14 mouse cellular contexts compared by ENCODE assay signal in genomic region chr19:53318143-53319132, GRCm38 (mm10). TPM values are rescaled to one million over a fixed set of nuclear protein-coding genes. Genes with fewer than 3 reads are reported as not detected.
DNase-seq lines count a peak whose midpoint lies in the region; ATAC-seq lines count a peak whose summit lies in the region.
"Had no signal": no experiment of that assay in that cellular context is flagged by ENCODE, and none has a peak within 500 bp of the region (broad histone marks: within the 10 kb centered on the region; RNA-seq: fewer than 3 reads in every experiment).

No protein-coding gene starts in this region.

- H3K27ac ChIP-seq in heart, embryonic 16.5 days (ENCODE audit: low read length) = peak overlapping the region; percentile 25; the same call in 1 of the 2 replicates
- H3K27ac ChIP-seq in macrophage = peak overlapping the region; percentile 19; the same call in 1 of the 2 replicates

- DNase-seq in heart, adult 9 months (ENCODE audit: low spot score in 2 of 2) = no peak
- peak; percentile 70 for DNase-seq in 416B (ENCODE audit: low read depth)
- peak; percentile 67 for DNase-seq in adipocyte (ENCODE audit: low spot score)
- DNase-seq in right cerebral cortex, adult 2 months (ENCODE audit: low spot score in 2 of 2) = no peak
- no peak for DNase-seq in layer of hippocampus, postnatal 10 days (ENCODE audit: low spot score in 2 of 2)
- DNase-seq in urinary bladder, postnatal 4 days (ENCODE audit: low spot score in 2 of 2) = no peak
- DNase-seq: adrenal gland, postnatal 25 days; thymus, adult 2 months had no signal

- no peak overlapping the region for H3K9ac ChIP-seq in heart, embryonic 16.5 days (ENCODE audit: low read length)

- H3K4me1 ChIP-seq in heart, embryonic 16.5 days (ENCODE audit: control insufficient read depth, insufficient read depth, low read length) = peaks cover 35% of the 10 kb centered on the region

- H3K4me2 ChIP-seq in heart, embryonic 16.5 days (ENCODE audit: low read depth, low read length) = no peak overlapping the region
- H3K4me2 ChIP-seq: midbrain, embryonic 11.5 days had no signal

- H3K36me3 ChIP-seq in heart, embryonic 16.5 days (ENCODE audit: control insufficient read depth, insufficient read depth) = no peaks in the 10 kb centered on the region
- no peaks in the 10 kb centered on the region for H3K36me3 ChIP-seq in macrophage (ENCODE audit: inconsistent target)

- H3K9me3 ChIP-seq in heart, embryonic 16.5 days (replicated peaks; ENCODE audit: control insufficient read depth, low read length) = no peaks in the 10 kb centered on the region

- no peak overlapping the region for H3K4me3 ChIP-seq in heart, embryonic 16.5 days (ENCODE audit: low read length)
- no peak overlapping the region for H3K4me3 ChIP-seq in macrophage (ENCODE audit: inconsistent target)

- ATAC-seq in heart, embryonic 16.5 days (replicated peaks; ENCODE audit: extremely low read depth, insufficient read depth, low FRiP score) = no peak
- ATAC-seq: forebrain, embryonic 16.5 days had no signal

- WGBS in heart, embryonic 16.5 days = 69% methylated on average over 16 of the region's 16 CpGs
- 27% methylated on average over 15 of the region's 16 CpGs for WGBS in macrophage (ENCODE audit: missing documents)

- peaks cover 62% of the 10 kb centered on the region; the same call in 1 of the 2 replicates for H3K79me2 ChIP-seq in macrophage (ENCODE audit: inconsistent target)

- H3K27me3 ChIP-seq in heart, embryonic 16.5 days (ENCODE audit: control insufficient read depth, insufficient read depth, low read length) = no peaks in the 10 kb centered on the region

RNA-seq across cellular contexts. Expression of gene Mxi1, which starts 8.1 kb away (rescaled TPM):
- 28.7 and 40.7 TPM in 2 replicates for polyA plus RNA-seq in heart, embryonic 16.5 days (2015; fragmentation: Nextera tagmentation; extraction: Ambion mirVana)
- total RNA-seq in macrophage (2018; cell fraction: chromatin; rRNA removed) = 10 to 100 TPM in 11 of 26 experiments, 1 to 10 TPM in 14, under 1 TPM in 1; 0.43 to 61.1 (median 7.0) TPM
- total RNA-seq in macrophage (2018; cell fraction: cytosol; rRNA removed) = 10 to 100 TPM in 13 of 26 experiments, 1 to 10 TPM in 13; 3.5 to 24.3 (median 11.7) TPM
- 10 to 100 TPM in 9 of 26 experiments, 1 to 10 TPM in 17; 1.1 to 20.5 (median 5.1) TPM for total RNA-seq in macrophage (2018; cell fraction: nucleus; rRNA removed)
- 16.2 to 18.7 TPM (median 18.3 TPM) in 3 replicates for polyA plus RNA-seq in macrophage (2018)
- total RNA-seq in layer of hippocampus, postnatal 10 days (2021) = 10 to 100 TPM; 52.0 to 57.0 TPM

RNA-seq across cellular contexts. Expression of gene Gm10197, which starts 53.1 kb away (rescaled TPM):
- polyA plus RNA-seq in heart, embryonic 16.5 days (2015; fragmentation: Nextera tagmentation; extraction: Ambion mirVana) = 3.5 TPM in 1 of 2 replicates, not detected in the other
- total RNA-seq in macrophage (2018; cell fraction: chromatin; rRNA removed) = not detected
- total RNA-seq in macrophage (2018; cell fraction: cytosol; rRNA removed) = not detected
- total RNA-seq in macrophage (2018; cell fraction: nucleus; rRNA removed) = not detected
- not detected in 3 replicates for polyA plus RNA-seq in macrophage (2018)
- not detected for total RNA-seq in layer of hippocampus, postnatal 10 days (2021)
- total RNA-seq: adrenal gland, postnatal 25 days; left cerebral cortex, adult 18-20 months had no signal
- polyA plus RNA-seq: cortical plate, adult 2 months; forebrain, embryonic 16.5 days; midbrain, embryonic 11.5 days; thymus, adult 2 months had no signal

Comparison
In these comparisons a context has a peak if more than half of its experiments do, and no peak if none do; other contexts are left out.
1. DNase-seq: peak in 416B (single experiment) and adipocyte (single experiment); none in heart, adult 9 months (0 of 2), right cerebral cortex, adult 2 months (0 of 2), layer of hippocampus, postnatal 10 days (0 of 2) and urinary bladder, postnatal 4 days (0 of 2).